Mouse (Mus musculus): ENCODE data around the gene Twnk. TPM values are rescaled to one million over a fixed set of nuclear protein-coding genes. Genes with fewer than 3 reads are reported as not detected.

Twnk gene
- total and polyA plus RNA-seq, 3 experiments = 12.4 to 30.1 (median 18.9) TPM

- H3K27ac ChIP-seq (ENCODE audit: insufficient read depth, low read depth) = peak overlapping the region; percentile 66
- no peak for TF ChIP-seq CTCF (conservative IDR thresholded peaks at IDR 0.05 in 1 of 2, IDR thresholded peaks at IDR 0.05 in 1 of 2; ENCODE audit: low read depth in 2 of 2, low read length in 2 of 2)
- no peak for TF ChIP-seq MYC (IDR thresholded peaks at IDR 0.05; ENCODE audit: low read depth, low read length)
- 0 out of 2 replicates have a peak, but pooled peaks have one; percentile 1 for TF ChIP-seq MAZ (IDR thresholded peaks at IDR 0.05; ENCODE audit: low read depth, low read length)
- no peak for TF ChIP-seq POLR2AphosphoS2 (IDR thresholded peaks at IDR 0.05; ENCODE audit: low read depth, low read length)
- no peak for TF ChIP-seq POLR2A (IDR thresholded peaks at IDR 0.05; ENCODE audit: low read depth, low read length)
- H3K27me3 ChIP-seq (replicated peaks) = no peaks in the 10 kb centered on the region
- no peak overlapping the region for H3K4me3 ChIP-seq (replicated peaks in 1 of 3; ENCODE audit: low read depth in 2 of 3, low read length in 2 of 3, poor library complexity in 1 of 3)
- peaks cover 11 to 47% of the 10 kb centered on the region in 2 experiments for H3K4me1 ChIP-seq (ENCODE audit: control insufficient read depth in 1 of 2, insufficient read depth in 2 of 2)
- no peak for DNase-seq (ENCODE audit: extremely low read depth)
- H3K9ac ChIP-seq (ENCODE audit: insufficient read depth, low read depth) = no peak overlapping the region
- dilution Hi-C loops (cut with MboI; ENCODE audit: extremely low pct_ligation_motif_present, extremely low pct_unique_long_range_greater_than_20kb, low sequenced_read_pairs) (no loop called here), in situ Hi-C loops (cut with MboI; ENCODE audit: low pct_ligation_motif_present, low pct_unique_long_range_greater_than_20kb, low sequenced_read_pairs) (no loop called here)
- no peaks in the 10 kb centered on the region for H3K79me2 ChIP-seq (replicated peaks; ENCODE audit: control insufficient read depth, extremely low read depth, insufficient read depth, poor library complexity, severe bottlenecking)
- no peaks in the 10 kb centered on the region for H3K9me3 ChIP-seq (replicated peaks; ENCODE audit: low read length)
- H3K4me2 ChIP-seq (ENCODE audit: insufficient read depth, low read depth, poor library complexity, severe bottlenecking) = no peak overlapping the region
- peaks cover 61 to 91% of the 10 kb centered on the region in 2 experiments for H3K36me3 ChIP-seq (replicated peaks in 1 of 2; ENCODE audit: control insufficient read depth in 1 of 2, insufficient read depth in 1 of 2, low read length in 1 of 2)
Observed at GRCm38 (mm10) chr19:44976636-44977035, 28.8 kb upstream of the Twnk start.

DNA sequence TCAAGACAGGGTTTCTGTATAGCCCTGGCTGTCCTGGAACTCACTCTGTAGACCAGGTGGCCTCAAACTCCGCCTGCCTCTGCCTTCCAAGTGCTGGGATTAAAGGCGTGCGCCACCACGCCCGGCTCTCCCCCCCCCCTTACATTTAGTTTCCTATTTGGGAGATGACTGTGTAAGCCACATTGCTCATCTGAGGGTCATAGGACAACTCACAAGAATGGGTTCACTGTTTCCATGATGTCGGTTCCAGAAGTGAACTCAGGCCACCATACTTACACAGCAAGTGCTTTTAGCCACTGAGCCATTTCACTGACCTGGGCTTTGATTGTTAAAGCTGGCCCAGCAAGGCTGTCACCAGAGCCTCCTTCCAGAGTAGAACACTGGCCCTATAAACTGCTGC, 28.3 kb upstream of the Twnk start:
- Histone ChIP-seq H3K27me3 (replicated peaks) (no peaks in the 10 kb centered on the region), H3K9ac (ENCODE audit: insufficient read depth, low read depth) (no peak overlapping the region), H3K4me2 (ENCODE audit: insufficient read depth, low read depth, poor library complexity, severe bottlenecking) (no peak overlapping the region), H3K27ac (ENCODE audit: insufficient read depth, low read depth) (peak overlapping the region; percentile 15), H3K79me2 (replicated peaks; ENCODE audit: control insufficient read depth, extremely low read depth, insufficient read depth, poor library complexity, severe bottlenecking) (no peaks in the 10 kb centered on the region), H3K4me1 (ENCODE audit: control insufficient read depth in 1 of 2, insufficient read depth in 2 of 2) (peaks cover 11 to 52% of the 10 kb centered on the region in 2 experiments), H3K4me3 (replicated peaks in 1 of 3; ENCODE audit: low read depth in 2 of 3, low read length in 2 of 3, poor library complexity in 1 of 3) (no peak overlapping the region), H3K9me3 (replicated peaks; ENCODE audit: low read length) (no peaks in the 10 kb centered on the region), H3K36me3 (replicated peaks in 1 of 2; ENCODE audit: control insufficient read depth in 1 of 2, insufficient read depth in 1 of 2, low read length in 1 of 2) (peaks cover 61 to 86% of the 10 kb centered on the region in 2 experiments)
- dilution Hi-C loops (cut with MboI; ENCODE audit: extremely low pct_ligation_motif_present, extremely low pct_unique_long_range_greater_than_20kb, low sequenced_read_pairs) (no loop called here), in situ Hi-C loops (cut with MboI; ENCODE audit: low pct_ligation_motif_present, low pct_unique_long_range_greater_than_20kb, low sequenced_read_pairs) (no loop called here)
- TF ChIP-seq MEF2A (IDR thresholded peaks at IDR 0.05; ENCODE audit: borderline replicate concordance, low read depth, low read length) (peak; percentile 75; the same call in 1 of the 2 replicates), TCF12 (IDR thresholded peaks at IDR 0.05; ENCODE audit: low read depth, low read length) (no peak), GABPA (IDR thresholded peaks at IDR 0.05; ENCODE audit: insufficient replicate concordance, low read depth, low read length) (no peak), MAFK (IDR thresholded peaks at IDR 0.05; ENCODE audit: insufficient replicate concordance, low read length) (no peak), EP300 (IDR thresholded peaks at IDR 0.05; ENCODE audit: low read length) (peak; percentile 43; the same call in 1 of the 2 replicates), ZKSCAN1 (IDR thresholded peaks at IDR 0.05; ENCODE audit: borderline replicate concordance, low read depth, low read length) (no peak), JUN (IDR thresholded peaks at IDR 0.05; ENCODE audit: insufficient read depth, low read depth, low read length) (peak; percentile 40; the same call in 1 of the 2 replicates), ETS1 (conservative IDR thresholded peaks at IDR 0.05; ENCODE audit: low read depth, low read length) (peak; percentile 73), POLR2AphosphoS2 (IDR thresholded peaks at IDR 0.05; ENCODE audit: low read depth, low read length) (no peak), CHD1 (IDR thresholded peaks at IDR 0.05; ENCODE audit: low read depth, low read length) (no peak), ZC3H11A (IDR thresholded peaks at IDR 0.05; ENCODE audit: low read depth, low read length) (no peak), MAZ (IDR thresholded peaks at IDR 0.05; ENCODE audit: low read depth, low read length) (0 out of 2 replicates have a peak, but pooled peaks have one; percentile 26), POLR2A (IDR thresholded peaks at IDR 0.05; ENCODE audit: low read depth, low read length) (no peak), NELFE (IDR thresholded peaks at IDR 0.05; ENCODE audit: low read depth, low read length) (no peak), CTCF (conservative IDR thresholded peaks at IDR 0.05 in 1 of 2, IDR thresholded peaks at IDR 0.05 in 1 of 2; ENCODE audit: low read depth in 2 of 2, low read length in 2 of 2) (no peak)
- DNase-seq (ENCODE audit: extremely low read depth) = peak; percentile 51
